Mouse (Mus musculus) MEL (cell line): Measurements from ENCODE around the gene Nfia. TPM values are rescaled to one million over a fixed set of nuclear protein-coding genes. Genes with fewer than 3 reads are reported as not detected.

ENCODE experiments used
- DNase-seq: peaks from one replicate; pipeline ENCODE4 v3.0.0; 2011; ENCODE audit warnings: low read depth, low spot score
- H3K27ac ChIP-seq: 2 replicates; pipeline ENCODE4 v1.5.1; 2012; ENCODE audit warnings: low read depth, mild to moderate bottlenecking, control low read depth, low read length, moderate library complexity; ENCODE audit not compliant: control insufficient read depth
- H3K27me3 ChIP-seq, 2 experiments: fragments of 150-350 bp in 1 of 2; sonication (generic) in 1 of 2; 2 replicates each; pipeline ENCODE4 v1.6.1; 2012; ENCODE audit warnings: low read length in 2 of 2, mild to moderate bottlenecking in 2 of 2, improper control_type of control experiment in 1 of 2, moderate library complexity in 1 of 2; ENCODE audit not compliant: insufficient read depth in 2 of 2, control insufficient read depth in 1 of 2
- H3K36me3 ChIP-seq, 2 experiments: 2 replicates each; pipeline ENCODE4 v1.6.1; 2012 to 2014; ENCODE audit warnings: low read length in 2 of 2, improper control_type of control experiment in 1 of 2, inconsistent platforms in 1 of 2, mild to moderate bottlenecking in 1 of 2; ENCODE audit not compliant: insufficient read depth in 2 of 2, control insufficient read depth in 1 of 2
- H3K4me1 ChIP-seq, 2 experiments: fragments of 150-350 bp in 1 of 2; sonication (generic) in 1 of 2; 2 replicates each; pipeline ENCODE4 v1.6.1; 2012; ENCODE audit warnings: low read length in 2 of 2, improper control_type of control experiment in 1 of 2, mild to moderate bottlenecking in 1 of 2; ENCODE audit not compliant: insufficient read depth in 2 of 2, control insufficient read depth in 1 of 2
- H3K4me3 ChIP-seq, 2 experiments: fragments of 150-350 bp in 1 of 2; sonication (generic) in 1 of 2; 2 replicates each; pipeline ENCODE4 v1.5.1; 2012; ENCODE audit warnings: low read depth in 2 of 2, low read length in 2 of 2, mild to moderate bottlenecking in 2 of 2, moderate library complexity in 2 of 2, control low read depth in 1 of 2, improper control_type of control experiment in 1 of 2; ENCODE audit not compliant: control insufficient read depth in 1 of 2, insufficient read depth in 1 of 2
- H3K79me2 ChIP-seq: 2 replicates; pipeline ENCODE4 v1.6.1; 2012; ENCODE audit warnings: mild to moderate bottlenecking, low read length, moderate library complexity; ENCODE audit not compliant: control insufficient read depth, poor library complexity, insufficient read depth
- H3K9ac ChIP-seq: 2 replicates; pipeline ENCODE4 v1.6.1; 2012; ENCODE audit warnings: low read depth, mild to moderate bottlenecking, control low read depth, low read length, moderate library complexity; ENCODE audit not compliant: control insufficient read depth, poor library complexity, severe bottlenecking
- H3K9me3 ChIP-seq: fragments of 150-350 bp; sonication (generic); replicated peaks from 2 replicates; pipeline ENCODE4 v1.6.1; 2012; ENCODE audit warnings: mild to moderate bottlenecking, low read length, improper control_type of control experiment, moderate library complexity; ENCODE audit not compliant: insufficient read depth
- BHLHE40 ChIP-seq: IDR thresholded peaks from 2 replicates; pipeline ENCODE4 v1.6.1; 2012; ENCODE audit warnings: low read depth, mild to moderate bottlenecking, inconsistent platforms, low read length, improper control_type of control experiment, borderline replicate concordance
- CHD2 ChIP-seq: IDR thresholded peaks from 2 replicates; pipeline ENCODE4 v1.6.1; 2011; ENCODE audit warnings: low read length, improper control_type of control experiment
- CTCF ChIP-seq, 3 experiments: IDR thresholded peaks in 2 of 3; conservative IDR thresholded peaks in 1 of 3; 2 replicates each; pipeline ENCODE4 v1.5.1; 2011 to 2012; ENCODE audit warnings: low read length in 3 of 3, low read depth in 2 of 3, mild to moderate bottlenecking in 2 of 3, improper control_type of control experiment in 1 of 3, inconsistent platforms in 1 of 3, mixed read lengths in 1 of 3, moderate library complexity in 1 of 3; ENCODE audit not compliant: control insufficient read depth in 1 of 3, insufficient read depth in 1 of 3, poor library complexity in 1 of 3, severe bottlenecking in 1 of 3
- E2F4 ChIP-seq: IDR thresholded peaks from 2 replicates; pipeline ENCODE4 v1.6.1; 2011; ENCODE audit warnings: low read depth, low read length, improper control_type of control experiment, borderline replicate concordance
- ELF1 ChIP-seq: IDR thresholded peaks from 2 replicates; pipeline ENCODE4 v1.6.1; 2014; ENCODE audit warnings: low read depth, mild to moderate bottlenecking, inconsistent platforms, low read length, improper control_type of control experiment, moderate library complexity
- EP300 ChIP-seq, 2 experiments: IDR thresholded peaks; 2 replicates each; pipeline ENCODE4 v1.6.1; 2011; ENCODE audit warnings: improper control_type of control experiment in 2 of 2, low read length in 2 of 2, low read depth in 1 of 2, mild to moderate bottlenecking in 1 of 2
- ETS1 ChIP-seq: IDR thresholded peaks from 2 replicates; pipeline ENCODE4 v1.6.1; 2012; ENCODE audit warnings: low read depth, mild to moderate bottlenecking, inconsistent platforms, low read length, improper control_type of control experiment, moderate library complexity
- GABPA ChIP-seq: IDR thresholded peaks from 2 replicates; pipeline ENCODE4 v1.6.1; 2012; ENCODE audit warnings: low read depth, mild to moderate bottlenecking, inconsistent platforms, low read length, improper control_type of control experiment, moderate library complexity
- JUND ChIP-seq: IDR thresholded peaks from 2 replicates; pipeline ENCODE4 v1.6.1; 2011; ENCODE audit warnings: low read depth, mild to moderate bottlenecking, improper control_type of control experiment, low read length
- KAT2A ChIP-seq: conservative IDR thresholded peaks from 2 replicates; pipeline ENCODE4 v1.6.1; 2012; ENCODE audit warnings: low read depth, low read length, improper control_type of control experiment, inconsistent platforms
- MAFK ChIP-seq: IDR thresholded peaks from 2 replicates; pipeline ENCODE4 v1.6.1; 2011; ENCODE audit warnings: low read depth, mild to moderate bottlenecking, low read length, improper control_type of control experiment, borderline replicate concordance
- MAX ChIP-seq: IDR thresholded peaks from 2 replicates; pipeline ENCODE4 v1.6.1; 2011; ENCODE audit warnings: low read length, improper control_type of control experiment
- MAZ ChIP-seq: IDR thresholded peaks from 2 replicates; pipeline ENCODE4 v1.6.1; 2012; ENCODE audit warnings: low read depth, mild to moderate bottlenecking, inconsistent platforms, low read length, improper control_type of control experiment
- MXI1 ChIP-seq: IDR thresholded peaks from 2 replicates; pipeline ENCODE4 v1.6.1; 2011; ENCODE audit warnings: mild to moderate bottlenecking, low read depth, low read length, improper control_type of control experiment
- MYC ChIP-seq: IDR thresholded peaks from 2 replicates; pipeline ENCODE4 v1.6.1; 2011; ENCODE audit warnings: low read depth, mild to moderate bottlenecking, low read length, improper control_type of control experiment, moderate library complexity
- NELFE ChIP-seq: IDR thresholded peaks from 2 replicates; pipeline ENCODE4 v1.6.1; 2011; ENCODE audit warnings: low read depth, low read length, improper control_type of control experiment
- NRF1 ChIP-seq: IDR thresholded peaks from 2 replicates; pipeline ENCODE4 v1.6.1; 2014; ENCODE audit warnings: low read depth, mild to moderate bottlenecking, inconsistent platforms, low read length, improper control_type of control experiment, moderate library complexity; ENCODE audit not compliant: poor library complexity, insufficient read depth, severe bottlenecking
- POLR2A ChIP-seq, 2 experiments: IDR thresholded peaks; 2 replicates each; pipeline ENCODE4 v1.6.1; 2011 to 2012; ENCODE audit warnings: low read length in 2 of 2, mild to moderate bottlenecking in 2 of 2, control low read depth in 1 of 2, improper control_type of control experiment in 1 of 2, low read depth in 1 of 2, moderate library complexity in 1 of 2; ENCODE audit not compliant: control insufficient read depth in 1 of 2, insufficient read depth in 1 of 2, poor library complexity in 1 of 2
- POLR2AphosphoS5 ChIP-seq: IDR thresholded peaks from 2 replicates; pipeline ENCODE4 v1.6.1; 2012; ENCODE audit warnings: low read depth, borderline replicate concordance, mild to moderate bottlenecking, inconsistent platforms, low read length, moderate library complexity, mixed read lengths
- RAD21 ChIP-seq: IDR thresholded peaks from 2 replicates; pipeline ENCODE4 v1.6.1; 2011; ENCODE audit warnings: mild to moderate bottlenecking, low read depth, low read length, improper control_type of control experiment
- RCOR1 ChIP-seq: IDR thresholded peaks from 2 replicates; pipeline ENCODE4 v1.6.1; 2012; ENCODE audit warnings: low read depth, mild to moderate bottlenecking, inconsistent platforms, low read length, improper control_type of control experiment
- SIN3A ChIP-seq: IDR thresholded peaks from 2 replicates; pipeline ENCODE4 v1.6.1; 2012; ENCODE audit warnings: low read length, improper control_type of control experiment, inconsistent platforms
- SMC3 ChIP-seq: IDR thresholded peaks from 2 replicates; pipeline ENCODE4 v1.6.1; 2011; ENCODE audit warnings: low read depth, low read length, improper control_type of control experiment
- TAL1 ChIP-seq: IDR thresholded peaks from 2 replicates; pipeline ENCODE4 v1.6.1; 2012; ENCODE audit warnings: mild to moderate bottlenecking, inconsistent platforms, low read length, moderate library complexity, mixed read lengths
- TBP ChIP-seq: IDR thresholded peaks from 2 replicates; pipeline ENCODE4 v1.8.0; 2011; ENCODE audit warnings: low read depth, low read length, improper control_type of control experiment
- TCF12 ChIP-seq: IDR thresholded peaks from 2 replicates; pipeline ENCODE4 v1.6.1; 2014; ENCODE audit warnings: low read depth, mild to moderate bottlenecking, inconsistent platforms, low read length, improper control_type of control experiment, moderate library complexity
- UBTF ChIP-seq: IDR thresholded peaks from 2 replicates; pipeline ENCODE4 v1.6.1; 2012; ENCODE audit warnings: low read depth, mild to moderate bottlenecking, inconsistent platforms, low read length, improper control_type of control experiment, moderate library complexity, borderline replicate concordance; ENCODE audit not compliant: insufficient read depth
- USF2 ChIP-seq, 2 experiments: IDR thresholded peaks; 2 replicates each; pipeline ENCODE4 v1.6.1; 2011 to 2012; ENCODE audit warnings: improper control_type of control experiment in 2 of 2, low read length in 2 of 2, borderline replicate concordance in 1 of 2, inconsistent platforms in 1 of 2, low read depth in 1 of 2, mild to moderate bottlenecking in 1 of 2; ENCODE audit not compliant: insufficient read depth in 1 of 2
- ZKSCAN1 ChIP-seq: IDR thresholded peaks from 2 replicates; pipeline ENCODE4 v1.6.1; 2012; ENCODE audit warnings: low read depth, mild to moderate bottlenecking, inconsistent platforms, low read length, improper control_type of control experiment, moderate library complexity
- ZMIZ1 ChIP-seq: IDR thresholded peaks from 2 replicates; pipeline ENCODE4 v1.6.1; 2012; ENCODE audit warnings: low read depth, mild to moderate bottlenecking, inconsistent platforms, low read length, improper control_type of control experiment, moderate library complexity
- ZNF384 ChIP-seq: IDR thresholded peaks from 2 replicates; pipeline ENCODE4 v1.6.1; 2012; ENCODE audit warnings: low read depth, mild to moderate bottlenecking, inconsistent platforms, low read length, improper control_type of control experiment
- polyA plus RNA-seq, 2 experiments: library from polyadenylated mRNA; stranded (reverse) in 1 of 2; unstranded in 1 of 2; fragments of >175 nt in 1 of 2; fragments of >200 nt in 1 of 2; gene quantifications; 2 replicates each; pipeline versions ENCODE4 v1.2.1 to v1.2.4; 2012; ENCODE audit warnings: low replicate concordance in 2 of 2, low read depth in 1 of 2; ENCODE audit not compliant: insufficient read length in 2 of 2, insufficient read depth in 1 of 2, missing spikeins in 1 of 2
- total RNA-seq: library from RNA; depleted of rRNA; stranded (reverse); fragments of 300-350 nt; gene quantifications from 2 replicates; pipeline ENCODE4 v1.2.3, GENCODE M21; 2012

The Nfia gene
- total and polyA plus RNA-seq, 3 experiments, result 10.2 to 20.5 (median 13.4) TPM

DNA sequence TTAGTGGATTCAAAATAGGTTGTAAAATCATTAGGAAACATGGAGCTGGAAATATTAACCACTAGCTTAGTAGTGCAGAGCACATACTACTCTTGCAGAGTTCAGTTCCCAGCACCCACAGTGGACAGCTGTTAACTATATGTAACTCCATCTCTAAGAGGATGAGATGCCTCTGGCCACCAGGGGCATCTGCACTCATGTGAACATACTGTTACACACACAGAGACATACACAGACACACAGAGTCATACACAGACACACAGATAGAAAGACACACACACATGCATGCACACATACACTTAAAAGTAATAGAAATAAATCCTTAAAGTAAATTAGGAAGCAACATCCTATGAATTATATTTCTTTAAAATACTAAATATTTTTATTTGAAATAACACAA lies 149.1 kb downstream of the Nfia start:
- TF ChIP-seq CTCF (IDR thresholded peaks at IDR 0.05 in 2 of 3, conservative IDR thresholded peaks at IDR 0.05 in 1 of 3; ENCODE audit: control insufficient read depth in 1 of 3, insufficient read depth in 1 of 3, low read depth in 2 of 3, low read length in 3 of 3, poor library complexity in 1 of 3, severe bottlenecking in 1 of 3), result peak in 1 of 3 experiments; percentile 37; a peak in 3 of 6 replicates
- no peak for TF ChIP-seq MXI1
- no peak for TF ChIP-seq CHD2
- H3K4me1 ChIP-seq, result peaks cover 33 to 46% of the 10 kb centered on the region in 2 experiments
- no peak overlapping the region for H3K9ac ChIP-seq
- H3K27ac ChIP-seq, result no peak overlapping the region
- H3K36me3 ChIP-seq, result peaks cover 2 to 63% of the 10 kb centered on the region in 2 experiments; a peak in 3 of 4 replicates
- peaks cover 46% of the 10 kb centered on the region for H3K79me2 ChIP-seq
- H3K9me3 ChIP-seq, result no peaks in the 10 kb centered on the region
- peak; percentile 73 for DNase-seq
- peak overlapping the region in 1 of 2 experiments; percentile 44; a peak in 1 of 4 replicates for H3K4me3 ChIP-seq
- H3K27me3 ChIP-seq, result no peaks in the 10 kb centered on the region

DNA sequence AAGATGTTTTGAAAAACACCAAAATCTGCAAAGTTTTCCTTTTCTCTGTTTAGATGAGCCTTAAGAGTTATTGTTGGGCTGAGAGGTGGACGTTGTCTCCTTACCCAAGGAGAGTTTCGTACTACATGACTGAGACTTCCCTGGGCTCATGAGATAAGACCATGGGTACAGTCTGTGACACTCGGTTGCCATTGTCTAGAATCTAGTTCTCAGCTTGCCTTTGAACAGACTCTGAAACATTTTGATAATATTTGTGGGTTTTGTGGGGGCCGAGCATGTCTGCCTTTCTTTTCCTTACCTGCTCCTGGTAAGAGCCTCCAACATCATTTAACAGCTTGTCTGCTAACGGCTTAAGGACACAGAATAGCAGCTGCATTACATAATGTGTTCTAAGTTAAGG lies 150.7 kb downstream of the Nfia start:
- H3K9me3 ChIP-seq, result no peaks in the 10 kb centered on the region
- no peaks in the 10 kb centered on the region for H3K27me3 ChIP-seq
- H3K9ac ChIP-seq, result peak overlapping the region; percentile 61
- H3K27ac ChIP-seq, result peak overlapping the region; percentile 95
- peak; percentile 91 for DNase-seq
- H3K4me1 ChIP-seq, result peaks cover 42 to 49% of the 10 kb centered on the region in 2 experiments
- H3K36me3 ChIP-seq, result peaks cover 0 to 70% of the 10 kb centered on the region in 2 experiments; a peak in 2 of 4 replicates
- peak overlapping the region; percentile 30 to 44 for H3K4me3 ChIP-seq
- H3K79me2 ChIP-seq, result peaks cover 42% of the 10 kb centered on the region
- peak; percentile 87 for TF ChIP-seq TBP
- TF ChIP-seq MYC, result no peak
- peak; percentile 82 to 92 for TF ChIP-seq EP300 (IDR thresholded peaks at IDR 0.05; ENCODE audit: low read depth in 1 of 2, low read length in 2 of 2)
- no peak for TF ChIP-seq POLR2AphosphoS5
- TF ChIP-seq POLR2A (IDR thresholded peaks at IDR 0.05; ENCODE audit: control insufficient read depth in 1 of 2, insufficient read depth in 1 of 2, low read depth in 1 of 2, low read length in 2 of 2, poor library complexity in 1 of 2), result no peak
- peak; percentile 82 for TF ChIP-seq RCOR1
- TF ChIP-seq ZMIZ1, result no peak
- TF ChIP-seq UBTF, result 0 out of 2 replicates have a peak, but pooled peaks have one; percentile 70
- TF ChIP-seq MAX, result no peak
- TF ChIP-seq ELF1, result no peak
- no peak for TF ChIP-seq GABPA
- TF ChIP-seq SIN3A, result peak; percentile 78
- no peak for TF ChIP-seq ZNF384
- TF ChIP-seq ETS1, result peak; percentile 87; the same call in 1 of the 2 replicates
- peak; percentile 41; the same call in 1 of the 2 replicates for TF ChIP-seq MXI1
- TF ChIP-seq TAL1, result peak; percentile 97
- peak; percentile 92 for TF ChIP-seq TCF12
- TF ChIP-seq MAZ, result 0 out of 2 replicates have a peak, but pooled peaks have one; percentile 20
- no peak; the same call in 1 of the 2 replicates for TF ChIP-seq SMC3
- TF ChIP-seq MAFK, result no peak
- TF ChIP-seq JUND, result no peak
- no peak for TF ChIP-seq NRF1
- TF ChIP-seq NELFE, result no peak; the same call in none of the 2 replicates
- TF ChIP-seq KAT2A, result no peak
- TF ChIP-seq ZKSCAN1, result no peak
- no peak for TF ChIP-seq USF2 (IDR thresholded peaks at IDR 0.05; ENCODE audit: borderline replicate concordance in 1 of 2, insufficient read depth in 1 of 2, low read depth in 1 of 2, low read length in 2 of 2)
- TF ChIP-seq E2F4, result no peak
- peak; percentile 4; the same call in 1 of the 2 replicates for TF ChIP-seq BHLHE40
- no peak for TF ChIP-seq RAD21
